Mouse (Mus musculus) small intestine, adult 2 months (tissue): ENCODE measurements around the gene Dcun1d5. TPM values are rescaled to one million over a fixed set of nuclear protein-coding genes. Genes with fewer than 3 reads are reported as not detected.
A peak's percentile ranks its signal among the peaks of the same experiment; 100 is the strongest.

Experiments used
- H3K27ac ChIP-seq: fragments of 200-500 bp; 2 replicates; pipeline ENCODE4 v1.5.1; 2012; ENCODE audit warnings: low read depth, low read length, control low read depth, inconsistent platforms; ENCODE audit not compliant: insufficient read depth
- H3K27me3 ChIP-seq: fragments of 200-500 bp; 2 replicates; pipeline ENCODE4 v1.6.1; 2012; ENCODE audit warnings: mild to moderate bottlenecking, moderate library complexity, low read length, inconsistent platforms; ENCODE audit not compliant: control insufficient read depth, insufficient read depth
- H3K36me3 ChIP-seq: fragments of 200-500 bp; 2 replicates; pipeline ENCODE4 v1.6.1; 2012; ENCODE audit warnings: mild to moderate bottlenecking, low read length, control low read depth, inconsistent platforms; ENCODE audit not compliant: control insufficient read depth, insufficient read depth
- H3K4me1 ChIP-seq: fragments of 200-500 bp; 2 replicates; pipeline ENCODE4 v1.6.1; 2012; ENCODE audit warnings: low read length, inconsistent platforms, mixed read lengths; ENCODE audit not compliant: control insufficient read depth, insufficient read depth, insufficient read length
- H3K4me3 ChIP-seq: fragments of 200-500 bp; 2 replicates; pipeline ENCODE4 v1.5.1; 2012; ENCODE audit warnings: low read depth, mild to moderate bottlenecking, control low read depth, inconsistent platforms, low read length, moderate library complexity
- CTCF ChIP-seq: fragments of 200-500 bp; IDR thresholded peaks from 2 replicates; pipeline ENCODE4 v1.5.1; 2012; ENCODE audit warnings: low read depth, mild to moderate bottlenecking, control low read depth, inconsistent platforms, low read length, moderate library complexity, mixed read lengths; ENCODE audit not compliant: insufficient replicate concordance, insufficient read length; ENCODE audit errors: extremely low read depth
- POLR2A ChIP-seq: fragments of 200-500 bp; IDR thresholded peaks from 2 replicates; pipeline ENCODE4 v1.6.1; 2012; ENCODE audit warnings: low read depth, mild to moderate bottlenecking, control low read depth, inconsistent platforms, low read length, moderate library complexity
- WGBS: fragments of 180-500 bp; shearing (Covaris S2); methylation state at CpG from one replicate; pipeline ENCODE4 v1.1.7; 2018; 5-methylcytosine and 5-hydroxymethylcytosine counted together
- polyA plus RNA-seq: library from polyadenylated mRNA; depleted of rRNA; stranded (reverse); fragments of >200 nt; gene quantifications from 2 replicates; pipeline ENCODE4 v1.2.3, GENCODE M21; 2012; rRNA removed

Gene Dcun1d5
- 11.7 and 17.7 TPM in 2 replicates for polyA plus RNA-seq

- H3K4me1 ChIP-seq = peaks cover 2% of the 10 kb centered on the region; the same call in 1 of the 2 replicates
- H3K36me3 ChIP-seq = 0 out of 2 replicates have a peak, but pooled peaks cover 2% of the 10 kb centered on the region
- WGBS = under 1% methylated on average over 62 of the region's 62 CpGs
- H3K27ac ChIP-seq = peak within 1 kb of the TSS; percentile 72
- H3K27me3 ChIP-seq = no peaks in the 10 kb centered on the region
- TF ChIP-seq POLR2A (peak; percentile 77), CTCF (no peak)
- peak within 1 kb of the TSS; percentile 88 for H3K4me3 ChIP-seq
These were observed at the start of gene Dcun1d5, which contains the start of gene Dync2h1 for GRCm38 (mm10) chr9:7184172-7184896. TSS of gene Dcun1d5 (plus strand) at chr9:7184520. TSS of gene Dync2h1 (minus strand) at chr9:7184446.

GRCm38 (mm10) chr9:7154391-7154790, 29.9 kb upstream of the Dcun1d5 start:
- no peak overlapping the region for H3K4me3 ChIP-seq
- 89% methylated on average over 2 of the region's 2 CpGs for WGBS
- no peaks in the 10 kb centered on the region for H3K27me3 ChIP-seq
- no peaks in the 10 kb centered on the region for H3K4me1 ChIP-seq
- TF ChIP-seq CTCF = no peak
- TF ChIP-seq POLR2A = no peak
- no peaks in the 10 kb centered on the region for H3K36me3 ChIP-seq
- no peak overlapping the region for H3K27ac ChIP-seq

- Histone ChIP-seq H3K27me3 (no peaks in the 10 kb centered on the region), H3K27ac (no peak overlapping the region), H3K36me3 (no peaks in the 10 kb centered on the region), H3K4me3 (no peak overlapping the region), H3K4me1 (no peaks in the 10 kb centered on the region)
- TF ChIP-seq CTCF (no peak), POLR2A (no peak)
- 78% methylated on average over 7 of the region's 7 CpGs for WGBS
These were observed 25.7 kb upstream of the Dcun1d5 start for GRCm38 (mm10) chr9:7158605-7159004.

- H3K4me3 ChIP-seq = no peak overlapping the region
- no peak for TF ChIP-seq CTCF
- no peaks in the 10 kb centered on the region for H3K4me1 ChIP-seq
- H3K36me3 ChIP-seq = no peaks in the 10 kb centered on the region
- no peaks in the 10 kb centered on the region for H3K27me3 ChIP-seq
- WGBS = 75% methylated on average over 3 of the region's 3 CpGs
- no peak overlapping the region for H3K27ac ChIP-seq
These were observed 24.6 kb upstream of the Dcun1d5 start for GRCm38 (mm10) chr9:7159718-7160117.

GRCm38 (mm10) chr9:7160688-7161087, 23.6 kb upstream of the Dcun1d5 start:
- 97% methylated on average over 5 of the region's 5 CpGs for WGBS
- Histone ChIP-seq H3K36me3 (no peaks in the 10 kb centered on the region), H3K27me3 (no peaks in the 10 kb centered on the region), H3K27ac (no peak overlapping the region), H3K4me3 (no peak overlapping the region), H3K4me1 (no peaks in the 10 kb centered on the region)
- TF ChIP-seq POLR2A (no peak), CTCF (no peak)

GRCm38 (mm10) chr9:7167339-7167998, 16.9 kb upstream of the Dcun1d5 start:
- WGBS = 86% methylated on average over 6 of the region's 6 CpGs
- H3K36me3 ChIP-seq = no peaks in the 10 kb centered on the region
- H3K27ac ChIP-seq = no peak overlapping the region
- no peak for TF ChIP-seq CTCF
- TF ChIP-seq POLR2A = no peak
- no peaks in the 10 kb centered on the region; the same call in 1 of the 2 replicates for H3K27me3 ChIP-seq
- no peaks in the 10 kb centered on the region for H3K4me1 ChIP-seq
- no peak overlapping the region for H3K4me3 ChIP-seq

- H3K27me3 ChIP-seq = no peaks in the 10 kb centered on the region; the same call in 1 of the 2 replicates
- no peak overlapping the region for H3K4me3 ChIP-seq
- no peaks in the 10 kb centered on the region for H3K36me3 ChIP-seq
- TF ChIP-seq POLR2A = no peak
- peaks cover 6% of the 10 kb centered on the region; the same call in 1 of the 2 replicates for H3K4me1 ChIP-seq
- WGBS = 91% methylated on average over 1 of the region's 1 CpGs
- no peak overlapping the region for H3K27ac ChIP-seq
These were observed 10.6 kb upstream of the Dcun1d5 start for GRCm38 (mm10) chr9:7173756-7174155.
